Mouse (Mus musculus) myocyte (in vitro differentiated cells): ENCODE measurements around the gene Trim30a. TPM values are rescaled to one million over a fixed set of nuclear protein-coding genes. Genes with fewer than 3 reads are reported as not detected.
A peak's percentile ranks its signal among the peaks of the same experiment; 100 is the strongest.

ENCODE experiments used
- H3K27me3 ChIP-seq: one replicate; pipeline ENCODE4 v1.6.1; 2011; ENCODE audit not compliant: control insufficient read depth, insufficient read depth, insufficient read length
- H3K36me3 ChIP-seq: one replicate; pipeline ENCODE4 v1.6.1; 2011; ENCODE audit not compliant: control insufficient read depth, insufficient read depth
- H3K4me2 ChIP-seq: one replicate; pipeline ENCODE4 v1.6.1; 2011; ENCODE audit warnings: low read depth, control low read depth
- H3K4me3 ChIP-seq: one replicate; pipeline ENCODE4 v1.5.1; 2011; ENCODE audit warnings: mild to moderate bottlenecking, control low read depth, moderate library complexity
- H3K79me2 ChIP-seq: one replicate; pipeline ENCODE4 v1.6.1; 2011; ENCODE audit not compliant: control insufficient read depth, insufficient read depth
- H3ac ChIP-seq: one replicate; pipeline ENCODE4 v1.6.1; 2011; ENCODE audit not compliant: control insufficient read depth, insufficient read length
- CEBPB ChIP-seq: IDR thresholded peaks from 2 replicates; pipeline ENCODE4 v1.6.1; 2011; ENCODE audit warnings: mild to moderate bottlenecking, moderate library complexity; ENCODE audit not compliant: poor library complexity, insufficient read depth, severe bottlenecking
- E2F4 ChIP-seq: IDR thresholded peaks from one replicate; pipeline ENCODE4 v1.6.1; 2011; ENCODE audit warnings: mild to moderate bottlenecking, control low read depth, moderate library complexity; ENCODE audit not compliant: insufficient read depth
- MAX ChIP-seq: IDR thresholded peaks from one replicate; pipeline ENCODE4 v1.6.1; 2011; ENCODE audit warnings: low read depth, mild to moderate bottlenecking, control low read depth
- MYOD1 ChIP-seq, 3 experiments: IDR thresholded peaks; one replicate each; pipeline ENCODE4 v1.6.1; 2011; ENCODE audit warnings: control low read depth in 2 of 3, low read depth in 2 of 3, mild to moderate bottlenecking in 2 of 3, moderate library complexity in 1 of 3; ENCODE audit not compliant: insufficient read length in 2 of 3, control insufficient read depth in 1 of 3
- MYOG ChIP-seq, 3 experiments: IDR thresholded peaks; one replicate each; pipeline ENCODE4 v1.6.1; 2011; ENCODE audit warnings: control low read depth in 2 of 3, low read depth in 2 of 3, mild to moderate bottlenecking in 2 of 3; ENCODE audit not compliant: insufficient read length in 2 of 3, control insufficient read depth in 1 of 3, insufficient read depth in 1 of 3
- POLR2A ChIP-seq: IDR thresholded peaks from one replicate; pipeline ENCODE4 v1.6.1; 2011; ENCODE audit warnings: low read depth, mild to moderate bottlenecking, control low read depth, moderate library complexity; ENCODE audit not compliant: insufficient read length
- POLR2AphosphoS2 ChIP-seq: IDR thresholded peaks from one replicate; pipeline ENCODE4 v1.6.1; 2011; ENCODE audit warnings: low read depth, control low read depth; ENCODE audit not compliant: insufficient read length
- REST ChIP-seq: IDR thresholded peaks from one replicate; pipeline ENCODE4 v1.6.1; 2011; ENCODE audit warnings: mild to moderate bottlenecking, control low read depth, moderate library complexity; ENCODE audit not compliant: insufficient read depth, insufficient read length
- SRF ChIP-seq: IDR thresholded peaks from one replicate; pipeline ENCODE4 v1.6.1; 2011; ENCODE audit warnings: low read depth; ENCODE audit not compliant: control insufficient read depth, insufficient read length
- TCF12 ChIP-seq: IDR thresholded peaks from one replicate; pipeline ENCODE4 v1.6.1; 2011; ENCODE audit warnings: mild to moderate bottlenecking, control low read depth; ENCODE audit not compliant: poor library complexity, insufficient read depth, severe bottlenecking
- TCF3 ChIP-seq: IDR thresholded peaks from one replicate; pipeline ENCODE4 v1.6.1; 2011; ENCODE audit warnings: low read depth, control low read depth; ENCODE audit not compliant: insufficient read length
- USF1 ChIP-seq: IDR thresholded peaks from one replicate; pipeline ENCODE4 v1.6.1; 2011; ENCODE audit warnings: low read depth, mild to moderate bottlenecking, control low read depth, moderate library complexity
- polyA plus RNA-seq: library from polyadenylated mRNA; unstranded; fragments of >200 nt; fragmentation: generic; extraction: Trizol; gene quantifications from one replicate; pipeline ENCODE4 v1.2.1, GENCODE M21; 2012; ENCODE audit warnings: missing spikeins

Gene Trim30a
- polyA plus RNA-seq, 1 experiment = 0.02 TPM

DNA sequence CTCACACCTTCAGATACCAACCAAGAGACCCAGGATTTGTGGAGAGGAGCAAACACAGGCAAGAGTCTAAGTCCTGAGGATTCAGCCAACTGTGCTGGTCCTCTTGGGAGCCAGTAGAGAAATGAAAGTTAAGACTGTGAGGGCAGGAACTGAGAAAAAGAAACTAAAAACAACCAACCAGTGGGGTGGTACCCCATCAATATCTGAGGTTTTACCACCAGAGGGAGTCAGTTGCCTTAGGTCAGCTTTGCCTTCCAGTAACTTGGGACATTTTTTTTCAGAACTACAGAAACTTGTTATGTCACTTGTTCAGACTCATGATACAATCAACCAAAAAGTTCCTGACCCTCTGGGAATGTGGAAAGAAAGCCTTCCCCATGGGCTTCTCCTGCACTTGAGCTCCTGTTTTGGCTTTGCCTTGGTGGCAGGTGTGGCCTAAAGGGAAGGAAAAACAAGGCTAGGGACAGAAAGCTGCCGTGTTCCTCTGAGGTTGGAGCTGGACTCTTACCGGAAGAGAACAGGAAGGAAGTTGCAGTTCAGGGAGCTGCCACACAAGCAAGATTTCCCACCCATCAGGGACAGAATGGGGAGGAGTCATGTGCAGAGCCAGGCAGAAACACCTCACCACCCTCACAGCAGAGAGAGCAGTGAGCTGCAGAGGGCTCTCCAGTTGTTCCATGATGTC, 18.9 kb downstream of the Trim30a start:
- Histone ChIP-seq H3ac (no peak overlapping the region), H3K79me2 (no peaks in the 10 kb centered on the region), H3K4me2 (peak overlapping the region; percentile 27), H3K4me3 (no peak overlapping the region), H3K27me3 (no peaks in the 10 kb centered on the region), H3K36me3 (no peaks in the 10 kb centered on the region)
- TF ChIP-seq MAX (no peak), TCF12 (no peak), POLR2A (no peak), MYOG (IDR thresholded peaks at IDR 0.05; ENCODE audit: control insufficient read depth in 1 of 3, insufficient read depth in 1 of 3, insufficient read length in 2 of 3, low read depth in 2 of 3) (no peak), E2F4 (no peak), TCF3 (no peak), POLR2AphosphoS2 (no peak), USF1 (no peak), REST (no peak), CEBPB (no peak), MYOD1 (IDR thresholded peaks at IDR 0.05; ENCODE audit: control insufficient read depth in 1 of 3, insufficient read length in 2 of 3, low read depth in 2 of 3) (no peak), SRF (no peak)

DNA sequence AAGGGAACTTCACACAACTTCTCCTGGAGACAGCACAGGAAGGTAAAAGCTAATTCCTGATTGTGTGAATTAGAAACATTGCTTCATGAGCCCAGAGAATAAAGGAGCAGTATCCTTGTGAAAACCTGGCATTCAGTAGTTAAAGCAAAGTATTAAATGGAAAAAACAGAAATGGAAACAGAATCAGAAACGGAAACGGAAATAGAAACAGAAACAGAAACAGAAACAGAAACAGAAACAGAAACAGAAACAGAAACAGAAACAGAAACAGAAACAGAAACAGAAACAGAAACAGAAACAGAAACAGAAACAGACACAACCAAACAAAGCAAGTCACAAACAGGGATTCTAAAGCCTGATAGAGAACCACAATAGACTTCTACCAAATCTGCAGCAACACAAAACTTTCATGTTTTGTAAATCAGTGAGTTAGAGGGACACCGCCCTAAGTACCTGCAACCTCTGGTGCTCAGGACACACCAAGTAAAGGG, 60.5 kb downstream of the Trim30a start:
- H3K4me3 ChIP-seq = no peak overlapping the region
- H3K27me3 ChIP-seq = no peaks in the 10 kb centered on the region
- H3K36me3 ChIP-seq = no peaks in the 10 kb centered on the region
- no peaks in the 10 kb centered on the region for H3K79me2 ChIP-seq
- H3K4me2 ChIP-seq = no peak overlapping the region
- H3ac ChIP-seq = no peak overlapping the region
- TF ChIP-seq REST = no peak
- TF ChIP-seq SRF = no peak
- no peak for TF ChIP-seq MYOD1 (IDR thresholded peaks at IDR 0.05; ENCODE audit: control insufficient read depth in 1 of 3, insufficient read length in 2 of 3, low read depth in 2 of 3)
- TF ChIP-seq CEBPB = no peak
- TF ChIP-seq USF1 = no peak
- TF ChIP-seq MYOG (IDR thresholded peaks at IDR 0.05; ENCODE audit: control insufficient read depth in 1 of 3, insufficient read depth in 1 of 3, insufficient read length in 2 of 3, low read depth in 2 of 3) = no peak
- TF ChIP-seq POLR2A = no peak
- TF ChIP-seq TCF3 = no peak
- TF ChIP-seq POLR2AphosphoS2 = no peak
- TF ChIP-seq MAX = no peak
- TF ChIP-seq TCF12 = no peak
- TF ChIP-seq E2F4 = no peak

GRCm38 (mm10) chr7:104401140-104401539, 63.9 kb downstream of the Trim30a start:
- TF ChIP-seq CEBPB (no peak), SRF (no peak), TCF12 (no peak), TCF3 (no peak), POLR2A (no peak), USF1 (no peak), MYOD1 (IDR thresholded peaks at IDR 0.05; ENCODE audit: control insufficient read depth in 1 of 3, insufficient read length in 2 of 3, low read depth in 2 of 3) (no peak), E2F4 (no peak), MAX (no peak)

DNA sequence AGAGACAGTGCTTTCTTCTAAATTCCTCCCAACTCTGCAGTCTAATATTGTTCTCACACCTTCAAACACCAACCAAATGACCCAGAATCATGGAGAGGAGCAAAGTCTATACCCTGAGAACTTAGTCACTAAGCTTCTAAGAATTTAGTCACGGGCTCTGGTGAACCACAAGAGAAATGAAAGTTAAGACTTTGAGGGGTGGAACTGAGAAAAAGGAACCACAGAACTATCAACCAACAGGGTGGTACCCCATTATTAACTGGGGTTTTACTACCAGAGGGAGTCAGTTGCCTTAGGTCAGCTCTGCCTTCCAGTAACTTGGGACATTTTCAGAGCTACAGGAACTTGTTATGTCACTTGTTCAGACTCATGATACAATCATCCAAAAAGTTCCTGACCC, 64.3 kb downstream of the Trim30a start, which contains the start of gene Trim30c:
TSS of gene Trim30c (minus strand) at position 140 of the 400 bp plus-strand sequence.
- no peak for TF ChIP-seq MAX
- no peak for TF ChIP-seq MYOG (IDR thresholded peaks at IDR 0.05; ENCODE audit: control insufficient read depth in 1 of 3, insufficient read depth in 1 of 3, insufficient read length in 2 of 3, low read depth in 2 of 3)
- no peak for TF ChIP-seq TCF12
- TF ChIP-seq E2F4 = no peak
- no peak for TF ChIP-seq SRF
- no peak for TF ChIP-seq TCF3
- no peak for TF ChIP-seq USF1

More at GRCm38 (mm10) chr7:104401140-104401539, 63.9 kb downstream of the Trim30a start:
- H3K27me3 ChIP-seq = no peaks in the 10 kb centered on the region
- no peak overlapping the region for H3K4me2 ChIP-seq
- no peak overlapping the region for H3K4me3 ChIP-seq
- H3K79me2 ChIP-seq = no peaks in the 10 kb centered on the region
- H3K36me3 ChIP-seq = no peaks in the 10 kb centered on the region
- no peak overlapping the region for H3ac ChIP-seq

GRCm38 (mm10) chr7:104398492-104398891, 66.5 kb downstream of the Trim30a start:
- H3K36me3 ChIP-seq = no peaks in the 10 kb centered on the region

More for the DNA sequence above, 64.3 kb downstream of the Trim30a start, which contains the start of gene Trim30c:
- Histone ChIP-seq H3K36me3 (no peaks in the 10 kb centered on the region), H3K4me3 (no peak within 1 kb of the TSS), H3K79me2 (no peaks in the 10 kb centered on the region), H3ac (no peak within 1 kb of the TSS), H3K27me3 (no peaks in the 10 kb centered on the region), H3K4me2 (no peak within 1 kb of the TSS)

More at GRCm38 (mm10) chr7:104398492-104398891, 66.5 kb downstream of the Trim30a start:
- TF ChIP-seq E2F4 (no peak), TCF12 (no peak), SRF (no peak), MYOD1 (IDR thresholded peaks at IDR 0.05; ENCODE audit: control insufficient read depth in 1 of 3, insufficient read length in 2 of 3, low read depth in 2 of 3) (no peak), POLR2AphosphoS2 (no peak), USF1 (no peak), MYOG (IDR thresholded peaks at IDR 0.05; ENCODE audit: control insufficient read depth in 1 of 3, insufficient read depth in 1 of 3, insufficient read length in 2 of 3, low read depth in 2 of 3) (no peak)
- Histone ChIP-seq H3K4me2 (no peak overlapping the region), H3K4me3 (no peak overlapping the region), H3K27me3 (no peaks in the 10 kb centered on the region), H3ac (no peak overlapping the region), H3K79me2 (no peaks in the 10 kb centered on the region)
